Mouse (Mus musculus) heart, postnatal 14 days (tissue): Measurements from ENCODE around the gene Ppp2r2c. TPM values are rescaled to one million over a fixed set of nuclear protein-coding genes. Genes with fewer than 3 reads are reported as not detected.
"Not testable (repeated sequence)": the region's sequence is repeated elsewhere in the genome, so short reads cannot be mapped to it uniquely, and the experiment has no call there.

Experiments
- DNase-seq, 2 experiments: peaks; one replicate each; pipeline ENCODE4 v3.0.0; 2021 to 2022
- intact Hi-C: fragments of 180-260 bp; cut with DNase I; formaldehyde crosslinking; loops from one replicate; pipeline ENCODE4 v1.15.1; 2025
- total RNA-seq, 2 experiments: library from RNA; stranded (reverse); gene quantifications; 2 replicates each; pipeline ENCODE4 v1.2.3; 2021

The Ppp2r2c gene
- total RNA-seq, 2 experiments from 2014 or later = 0.10 to 0.12 TPM

- intact Hi-C loops = no loop called here
- no peak for DNase-seq
Measured at GRCm38 (mm10) chr5:36921871-36922270, 53.6 kb downstream of the Ppp2r2c start.

- intact Hi-C loops = no loop called here
- DNase-seq = no peak
Measured at GRCm38 (mm10) chr5:36922811-36923210, 54.5 kb downstream of the Ppp2r2c start.

GRCm38 (mm10) chr5:36923826-36924700 lies 55.8 kb downstream of the Ppp2r2c start:
- intact Hi-C loops = no loop called here
- peak; percentile 14 to 45 for DNase-seq

DNA sequence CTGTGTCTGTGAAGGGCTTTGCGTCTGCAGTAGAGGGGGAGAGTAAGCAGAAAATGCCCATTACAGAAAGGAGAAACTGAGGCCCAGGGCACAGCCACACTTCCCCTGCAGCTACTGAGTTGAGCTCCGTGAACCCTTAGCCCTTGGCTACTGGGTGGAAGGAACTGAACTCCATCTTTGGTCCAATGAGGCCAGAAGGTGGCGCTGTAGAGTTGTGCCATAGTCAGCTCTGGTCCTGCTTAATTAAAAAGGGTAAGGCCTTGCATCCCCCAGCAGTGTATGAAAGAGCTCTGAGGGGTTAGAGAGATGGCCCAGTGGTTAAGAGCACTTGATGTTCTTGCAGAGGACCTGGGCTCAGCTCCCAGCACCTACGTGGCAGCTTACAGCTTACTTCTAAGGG lies 60.4 kb downstream of the Ppp2r2c start:
- intact Hi-C loops = no loop called here
- DNase-seq = no peak

GRCm38 (mm10) chr5:36929376-36929775 lies 61.1 kb downstream of the Ppp2r2c start:
- intact Hi-C loops = no loop called here
- DNase-seq = no peak

DNA sequence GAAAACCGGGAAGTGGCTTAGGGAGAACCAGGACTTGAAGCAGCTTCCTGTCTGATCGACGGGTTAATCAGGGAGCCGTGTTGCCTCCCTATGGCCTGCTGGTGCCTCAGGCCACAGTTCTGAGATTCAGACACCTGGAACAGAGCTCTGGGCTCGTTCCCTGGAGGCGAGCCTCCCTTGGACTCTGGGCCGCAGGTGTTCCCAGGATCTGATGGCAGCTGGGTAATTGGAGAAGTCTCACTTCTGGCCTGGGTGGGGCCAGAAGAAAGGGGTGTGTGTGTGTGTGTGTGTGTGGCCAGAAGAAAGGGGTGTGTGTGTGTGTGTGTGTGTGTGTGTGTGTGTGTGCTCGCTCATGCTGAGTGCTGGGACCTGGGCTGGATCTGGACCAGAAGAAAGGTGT lies 65.1 kb downstream of the Ppp2r2c start:
- DNase-seq = no peak
- intact Hi-C loops = no loop called here

DNA sequence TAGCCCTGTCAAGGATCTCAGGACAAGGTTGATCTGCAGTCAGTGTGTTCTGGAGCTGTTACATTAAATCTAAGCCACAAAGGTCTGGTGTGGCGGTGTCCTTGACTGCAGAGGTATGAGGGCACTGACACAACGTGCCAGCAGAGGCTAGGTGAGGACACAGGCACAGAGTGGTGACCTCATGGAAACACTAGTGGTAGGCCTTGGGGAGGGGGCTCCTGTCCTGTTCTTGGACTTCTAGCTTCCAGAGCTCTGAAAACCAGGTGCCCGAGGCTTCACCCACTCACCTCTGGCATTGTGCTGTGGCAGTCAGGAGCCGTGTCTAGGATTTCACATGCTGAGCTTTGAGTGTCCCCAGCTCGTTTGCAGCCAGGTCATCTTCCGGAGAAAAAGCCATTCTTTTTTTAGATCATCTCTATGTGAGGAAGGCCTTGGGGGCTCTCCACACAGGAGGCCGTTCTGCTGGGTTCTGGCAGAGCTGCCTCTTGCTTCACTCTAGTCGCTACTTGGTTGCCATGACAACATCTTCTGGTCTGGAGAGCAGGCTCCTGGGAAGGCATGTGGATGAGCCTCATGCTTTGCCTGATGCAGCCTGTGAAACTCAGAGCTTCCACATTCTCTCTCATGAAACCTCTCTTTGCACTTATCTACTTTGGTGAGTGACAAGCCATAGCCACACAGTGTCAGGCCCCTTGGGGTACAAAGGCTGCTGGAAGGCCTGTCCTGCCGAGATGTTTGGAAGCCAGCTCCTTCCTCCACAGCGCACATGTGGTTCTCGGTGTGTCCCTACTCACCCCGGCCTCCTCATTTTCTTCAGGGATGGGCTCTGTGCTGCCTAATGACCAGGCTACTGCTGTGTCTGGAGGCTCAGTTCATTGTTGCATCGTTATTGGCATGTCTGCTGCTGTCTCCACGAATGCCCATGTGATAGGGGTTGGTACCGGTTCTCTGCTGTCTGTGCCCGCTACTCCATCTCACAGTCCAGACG lies 67.5 kb downstream of the Ppp2r2c start:
- peak in 1 of 2 experiments; percentile 31 for DNase-seq
- intact Hi-C loops = no loop called here

GRCm38 (mm10) chr5:36936548-36936947 lies 68.2 kb downstream of the Ppp2r2c start:
- peak; percentile 16 to 30 for DNase-seq
- intact Hi-C loops = no loop called here

DNA sequence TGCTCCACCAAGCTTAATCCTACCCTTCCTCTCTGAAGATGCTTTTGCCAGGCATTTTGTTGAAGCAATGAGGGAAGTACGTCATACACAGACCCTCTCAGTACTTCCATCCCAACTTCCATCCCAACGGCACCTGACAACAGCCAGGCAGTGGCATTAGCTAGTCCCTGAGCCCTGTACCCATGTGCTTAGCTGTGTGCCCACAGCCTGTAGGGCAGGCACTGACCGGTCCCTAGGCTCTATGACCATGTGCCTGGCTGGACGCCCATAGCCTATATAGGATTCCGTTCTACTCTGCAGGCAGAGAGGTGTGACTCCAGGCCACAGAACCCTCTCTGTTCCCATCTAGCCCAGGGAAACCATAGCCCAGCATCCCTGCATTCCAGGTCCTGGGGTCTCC lies 69.7 kb downstream of the Ppp2r2c start:
- intact Hi-C loops = no loop called here
- DNase-seq = no peak

DNA sequence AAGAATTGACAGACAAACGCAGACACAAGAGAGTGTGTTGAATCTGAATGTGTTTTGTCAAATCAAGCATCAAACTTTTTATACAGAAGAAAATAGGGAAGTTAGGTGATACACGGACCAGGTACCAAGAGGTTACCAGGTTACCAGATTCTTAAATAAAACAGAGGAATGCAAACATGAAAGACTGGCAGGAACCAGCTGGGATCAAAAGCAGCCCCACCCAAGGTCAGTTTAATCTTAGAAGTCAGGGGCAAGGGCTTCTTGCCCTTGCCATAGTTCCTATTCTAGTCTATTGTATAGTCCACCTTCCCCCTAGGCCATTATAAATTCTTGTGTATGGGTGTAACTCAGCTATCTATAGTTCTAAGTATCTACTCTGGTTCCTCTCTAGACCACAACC lies 70.7 kb downstream of the Ppp2r2c start:
- intact Hi-C loops = not testable (repeated sequence)

GRCm38 (mm10) chr5:36942446-36942845 lies 74.1 kb downstream of the Ppp2r2c start:
- no peak for DNase-seq
- intact Hi-C loops = no loop called here

More for the DNA sequence above, 70.7 kb downstream of the Ppp2r2c start:
- not testable (repeated sequence) for DNase-seq

- intact Hi-C loops = no loop called here
- no peak for DNase-seq
Measured at GRCm38 (mm10) chr5:36944552-36944951, 76.2 kb downstream of the Ppp2r2c start.

DNA sequence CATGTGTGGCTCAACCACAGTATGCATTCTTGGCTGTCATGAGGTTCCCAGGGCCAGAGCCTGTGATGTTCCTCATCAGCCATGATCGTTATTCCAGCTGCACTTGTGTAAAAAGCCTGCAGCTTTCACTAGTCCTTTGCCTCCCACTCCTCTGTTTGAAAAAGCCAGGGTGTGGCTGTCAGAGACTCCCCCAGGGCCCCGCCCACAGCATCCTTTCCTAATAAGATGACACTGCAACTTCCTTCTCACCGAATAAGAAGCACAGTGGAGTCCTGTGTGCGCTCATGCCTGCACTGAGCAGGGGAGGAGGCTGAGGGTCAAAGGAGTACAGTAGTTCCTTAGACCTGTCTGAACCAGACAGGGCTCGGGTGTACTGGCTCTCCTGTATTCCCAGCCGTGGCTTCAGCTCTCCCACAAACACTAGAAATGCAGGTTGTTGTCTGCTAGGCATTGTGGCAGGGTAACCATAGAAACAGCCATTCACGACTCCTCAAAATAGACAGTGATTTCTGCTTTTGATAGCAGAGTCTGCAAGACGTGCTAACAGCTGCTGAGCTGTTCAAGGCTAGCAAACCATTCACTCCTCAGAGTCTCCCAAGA lies 76.9 kb downstream of the Ppp2r2c start:
- no peak for DNase-seq

GRCm38 (mm10) chr5:36945713-36946112 lies 77.4 kb downstream of the Ppp2r2c start:
- intact Hi-C loops = loop anchor here (1.0 to 5.0 kb wide), 2 partner anchors 57 to 162 kb away; no protein-coding TSS in a partner anchor
- no peak for DNase-seq

More for the DNA sequence above, 76.9 kb downstream of the Ppp2r2c start:
- intact Hi-C loops = loop anchor here (5.0 kb wide), 1 partner anchor 162 kb away; no protein-coding TSS in a partner anchor

DNA sequence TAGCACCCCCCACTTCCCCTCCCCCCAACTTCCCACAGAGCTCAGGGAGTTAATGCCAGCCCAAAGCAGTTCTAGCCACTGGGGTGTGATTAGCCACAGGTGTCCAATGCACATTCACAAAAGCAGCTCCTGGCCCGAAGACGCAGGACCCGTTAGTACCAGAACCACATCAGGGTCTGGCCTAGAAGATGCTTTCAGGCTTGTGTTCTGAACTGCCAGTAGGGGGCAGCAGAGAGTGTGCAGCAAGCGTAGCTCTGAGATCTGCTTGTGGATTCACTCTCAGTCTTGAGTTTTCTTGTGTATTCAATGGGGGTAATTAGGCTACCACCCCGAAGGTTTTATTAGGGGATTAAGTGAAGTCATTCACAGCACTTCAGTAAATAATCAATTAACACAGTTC lies 78.1 kb downstream of the Ppp2r2c start:
- peak; percentile 66 to 76 for DNase-seq

DNA sequence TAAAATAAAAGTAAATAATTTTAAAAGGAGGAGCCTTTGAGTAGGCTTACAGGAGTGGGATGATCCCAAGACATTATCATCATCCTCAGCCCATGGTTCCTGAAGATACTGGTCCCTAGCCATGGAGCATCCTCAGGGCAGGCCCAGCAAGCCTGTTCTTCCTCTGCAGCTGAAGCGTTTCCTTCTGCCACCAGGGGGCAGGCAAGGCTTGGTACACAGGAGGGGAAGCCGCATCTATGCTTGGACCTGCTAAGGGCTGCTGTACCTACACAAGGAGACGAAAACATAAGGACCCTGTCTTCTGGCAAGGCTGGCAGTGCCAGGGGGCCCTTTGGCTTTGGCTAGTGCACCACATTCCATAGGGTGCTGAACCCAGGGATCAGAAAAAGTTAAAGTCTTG lies 80.5 kb downstream of the Ppp2r2c start:
- intact Hi-C loops = loop anchor here (1.0 to 5.0 kb wide), 2 partner anchors 54 to 158 kb away; no protein-coding TSS in a partner anchor
- DNase-seq = peak; percentile 74 to 86

More for the DNA sequence above, 78.1 kb downstream of the Ppp2r2c start:
- intact Hi-C loops = loop anchor here (1.0 to 5.0 kb wide), 2 partner anchors 56 to 161 kb away; no protein-coding TSS in a partner anchor

DNA sequence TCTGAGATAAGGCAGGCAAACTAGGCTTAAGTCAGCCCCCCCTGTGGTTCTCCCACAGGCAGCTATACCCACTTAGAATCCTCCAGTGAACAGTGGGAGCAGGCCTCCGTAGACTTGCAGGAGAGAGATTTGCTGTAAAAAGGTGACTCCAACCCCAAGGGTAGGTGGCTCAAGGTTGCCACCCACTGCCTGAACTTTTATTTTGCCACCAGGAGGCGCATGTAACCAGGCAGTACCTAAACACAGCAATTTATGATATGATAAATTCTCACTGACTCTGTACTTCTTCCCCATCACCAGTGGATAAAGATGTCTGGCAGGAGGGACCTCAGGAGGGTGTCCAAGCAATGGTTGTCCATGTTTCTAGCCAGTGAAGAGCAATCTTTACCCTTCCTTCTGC lies 82.6 kb downstream of the Ppp2r2c start:
- intact Hi-C loops = no loop called here
- no peak for DNase-seq

DNA sequence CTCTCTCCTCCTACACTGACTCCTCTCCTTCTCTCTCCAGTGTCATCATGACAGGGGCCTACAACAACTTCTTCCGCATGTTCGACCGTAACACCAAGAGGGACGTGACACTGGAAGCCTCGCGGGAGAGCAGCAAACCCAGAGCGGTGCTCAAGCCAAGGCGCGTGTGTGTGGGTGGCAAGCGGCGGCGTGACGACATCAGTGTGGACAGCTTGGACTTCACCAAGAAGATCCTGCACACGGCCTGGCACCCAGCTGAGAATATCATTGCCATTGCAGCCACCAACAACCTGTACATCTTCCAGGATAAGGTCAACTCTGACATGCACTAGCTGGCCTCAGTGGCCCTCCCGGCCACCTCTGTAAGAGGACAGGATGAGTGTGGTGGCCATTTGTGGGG lies 84.0 kb downstream of the Ppp2r2c start:
- intact Hi-C loops = no loop called here
- DNase-seq = no peak

- DNase-seq = peak; percentile 27 to 36
- intact Hi-C loops = no loop called here
Measured at GRCm38 (mm10) chr5:36955366-36955765, 87.1 kb downstream of the Ppp2r2c start.

DNA sequence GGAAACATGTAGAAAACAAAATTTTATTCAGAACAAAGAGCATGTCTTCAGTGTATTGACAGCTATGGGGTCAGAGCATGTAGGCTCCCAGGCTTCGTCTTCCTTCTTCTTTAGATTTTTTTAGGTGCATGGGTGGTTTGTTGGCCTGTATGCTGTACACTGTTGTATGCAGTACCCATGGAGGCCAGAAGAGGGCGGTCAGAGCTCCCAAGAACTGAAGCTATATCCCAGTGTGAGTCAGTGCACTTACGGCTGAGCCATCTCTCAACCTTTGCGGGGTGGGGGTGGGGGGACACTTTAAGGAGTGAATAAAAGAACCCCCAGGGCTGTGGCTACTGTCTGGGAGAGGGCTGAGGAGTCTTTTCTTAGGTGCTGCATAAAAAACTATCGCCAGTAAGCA lies 90.5 kb downstream of the Ppp2r2c start:
- intact Hi-C loops = loop anchor here (2.0 kb wide), 1 partner anchor 44 kb away; no protein-coding TSS in a partner anchor

More for the DNA sequence above, 90.5 kb downstream of the Ppp2r2c start:
- DNase-seq = peak; percentile 56 to 76
